Mouse (Mus musculus) layer of hippocampus, adult 18-20 months (tissue): ENCODE measurements at regions not wholly inside any gene's neighbourhood (a gene's known extent, or its start where the extent isn't known, plus 50 kb on each side); places are given as distances from the start of the nearest gene placed in this dataset.

Experiments used
- DNase-seq, 2 experiments: peaks; one replicate each; pipeline ENCODE4 v3.0.0; 2022; ENCODE audit warnings: low spot score in 2 of 2

- no peak for DNase-seq
Observed at GRCm38 (mm10) chr13:83452987-83453386, 50.8 kb upstream of the Mef2c start.
